Mouse (Mus musculus): ENCODE data around the gene Tdrd7. TPM values are rescaled to one million over a fixed set of nuclear protein-coding genes. Genes with fewer than 3 reads are reported as not detected.

Tdrd7 gene
- polyA plus RNA-seq, 1 experiment from 2014 or later, result 23.2 TPM

GRCm38 (mm10) chr4:45955235-45955634 is 9.9 kb upstream of the Tdrd7 start:
- in situ Hi-C loops (cut with MboI; ENCODE audit: low pct_unique_long_range_greater_than_20kb), result no loop called here
- POLR2A ChIA-PET, result no interaction called here
- no peak for DNase-seq (ENCODE audit: low read depth, low spot score)
- no peak for ATAC-seq
- no peak for TF ChIP-seq CTCF (IDR thresholded peaks at IDR 0.05)
- no peaks in the 10 kb centered on the region for H3K27me3 ChIP-seq
- CTCF ChIA-PET, result interaction anchor here (1.5 kb wide), 1 partner anchor 9 kb away, joined by 3 read pairs; no protein-coding TSS in a partner anchor

- no peak for TF ChIP-seq CTCF (IDR thresholded peaks at IDR 0.05)
- no peak for DNase-seq (ENCODE audit: low read depth, low spot score)
- no peaks in the 10 kb centered on the region for H3K27me3 ChIP-seq
- CTCF ChIA-PET, result interaction anchor here (0.9 to 1.5 kb wide), 2 partner anchors 8 to 10 kb away, joined by 3 read pairs; no protein-coding TSS in a partner anchor
- in situ Hi-C loops (cut with MboI; ENCODE audit: low pct_unique_long_range_greater_than_20kb), result no loop called here
- no peak for ATAC-seq
- POLR2A ChIA-PET, result no interaction called here
Measured at GRCm38 (mm10) chr4:45956131-45956530, 9.0 kb upstream of the Tdrd7 start.

- TF ChIP-seq CTCF (IDR thresholded peaks at IDR 0.05), result no peak
- POLR2A ChIA-PET, result no interaction called here
- CTCF ChIA-PET, result interaction anchor here (0.9 kb wide), 1 partner anchor 9 kb away, joined by 3 read pairs; no protein-coding TSS in a partner anchor
- no peaks in the 10 kb centered on the region for H3K27me3 ChIP-seq
- ATAC-seq (no peak), DNase-seq (ENCODE audit: low read depth, low spot score) (no peak)
- in situ Hi-C loops (cut with MboI; ENCODE audit: low pct_unique_long_range_greater_than_20kb), result no loop called here
Measured at GRCm38 (mm10) chr4:45956706-45957105, 8.4 kb upstream of the Tdrd7 start.

- POLR2A ChIA-PET, result no interaction called here
Measured at GRCm38 (mm10) chr4:45965737-45966447, 758 bp downstream of the Tdrd7 start.

GRCm38 (mm10) chr4:45966716-45967115 is 1.6 kb downstream of the Tdrd7 start:
- in situ Hi-C loops (cut with MboI; ENCODE audit: low pct_unique_long_range_greater_than_20kb), result no loop called here
- POLR2A ChIA-PET, result no interaction called here

More at GRCm38 (mm10) chr4:45965737-45966447, 758 bp downstream of the Tdrd7 start:
- in situ Hi-C loops (cut with MboI; ENCODE audit: low pct_unique_long_range_greater_than_20kb), result no loop called here
- DNase-seq (ENCODE audit: low read depth, low spot score) (no peak), ATAC-seq (no peak)
- CTCF ChIA-PET, result interaction anchor here (1.4 to 1.6 kb wide), 2 partner anchors 9 to 75 kb away, joined by 3 to 4 read pairs; no protein-coding TSS in a partner anchor
- H3K27me3 ChIP-seq, result no peaks in the 10 kb centered on the region
- TF ChIP-seq CTCF (IDR thresholded peaks at IDR 0.05), result no peak

GRCm38 (mm10) chr4:45967479-45968341 is 2.6 kb downstream of the Tdrd7 start:
- DNase-seq (ENCODE audit: low read depth, low spot score) (no peak), ATAC-seq (no peak)
- CTCF ChIA-PET, result interaction anchor here (0.9 to 1.9 kb wide), 3 partner anchors 27 to 31 kb away, joined by 3 to 5 read pairs (median 3); no protein-coding TSS in a partner anchor

More at GRCm38 (mm10) chr4:45966716-45967115, 1.6 kb downstream of the Tdrd7 start:
- DNase-seq (ENCODE audit: low read depth, low spot score) (no peak), ATAC-seq (no peak)
- CTCF ChIA-PET, result interaction anchor here (0.9 to 1.9 kb wide), 4 partner anchors 10 to 30 kb away, joined by 3 to 5 read pairs (median 3); no protein-coding TSS in a partner anchor
- H3K27me3 ChIP-seq, result no peaks in the 10 kb centered on the region
- TF ChIP-seq CTCF (IDR thresholded peaks at IDR 0.05), result no peak

GRCm38 (mm10) chr4:45969051-45969450 is 3.9 kb downstream of the Tdrd7 start:
- in situ Hi-C loops (cut with MboI; ENCODE audit: low pct_unique_long_range_greater_than_20kb), result no loop called here
- H3K27me3 ChIP-seq, result no peaks in the 10 kb centered on the region
- no peak for TF ChIP-seq CTCF (IDR thresholded peaks at IDR 0.05)
- DNase-seq (ENCODE audit: low read depth, low spot score), result no peak
- ChIA-PET POLR2A (no interaction called here), CTCF (no interaction called here)
- no peak for ATAC-seq

More at GRCm38 (mm10) chr4:45967479-45968341, 2.6 kb downstream of the Tdrd7 start:
- in situ Hi-C loops (cut with MboI; ENCODE audit: low pct_unique_long_range_greater_than_20kb), result no loop called here
- no peak for TF ChIP-seq CTCF (IDR thresholded peaks at IDR 0.05)
- H3K27me3 ChIP-seq, result no peaks in the 10 kb centered on the region
- POLR2A ChIA-PET, result no interaction called here

- CTCF ChIA-PET, result interaction anchor here (0.5 to 1.4 kb wide), 2 partner anchors 8 to 165 kb away, joined by 3 read pairs; no protein-coding TSS in a partner anchor
- H3K27me3 ChIP-seq, result no peaks in the 10 kb centered on the region
- POLR2A ChIA-PET, result no interaction called here
- no peak for TF ChIP-seq CTCF (IDR thresholded peaks at IDR 0.05)
- DNase-seq (ENCODE audit: low read depth, low spot score) (no peak), ATAC-seq (no peak)
- in situ Hi-C loops (cut with MboI; ENCODE audit: low pct_unique_long_range_greater_than_20kb), result no loop called here
Measured at GRCm38 (mm10) chr4:45970048-45970560, 5.0 kb downstream of the Tdrd7 start.

- in situ Hi-C loops (cut with MboI; ENCODE audit: low pct_unique_long_range_greater_than_20kb), result no loop called here
- POLR2A ChIA-PET, result interaction anchor here (0.6 to 0.9 kb wide), 2 partner anchors 158 to 163 kb away, joined by 3 to 5 read pairs; no protein-coding TSS in a partner anchor
Measured at GRCm38 (mm10) chr4:45971806-45972447, 6.8 kb downstream of the Tdrd7 start.

GRCm38 (mm10) chr4:45972448-45972854 is 7.3 kb downstream of the Tdrd7 start:
- DNase-seq (ENCODE audit: low read depth, low spot score), result no peak
- CTCF ChIA-PET, result interaction anchor here (1.2 to 2.8 kb wide), 9 partner anchors 11 to 162 kb away, joined by 3 to 10 read pairs (median 6); no protein-coding TSS in a partner anchor

More at GRCm38 (mm10) chr4:45971806-45972447, 6.8 kb downstream of the Tdrd7 start:
- H3K27me3 ChIP-seq, result no peaks in the 10 kb centered on the region
- TF ChIP-seq CTCF (IDR thresholded peaks at IDR 0.05), result peak; percentile 97
- peak; percentile 59 for DNase-seq (ENCODE audit: low read depth, low spot score)
- CTCF ChIA-PET, result interaction anchor here (0.5 to 2.8 kb wide), 11 partner anchors 11 to 163 kb away, joined by 3 to 10 read pairs (median 5); no protein-coding TSS in a partner anchor
- peak; percentile 84 for ATAC-seq

More at GRCm38 (mm10) chr4:45972448-45972854, 7.3 kb downstream of the Tdrd7 start:
- POLR2A ChIA-PET, result no interaction called here
- H3K27me3 ChIP-seq, result no peaks in the 10 kb centered on the region
- no peak for TF ChIP-seq CTCF (IDR thresholded peaks at IDR 0.05)
- ATAC-seq, result peak; percentile 77
- in situ Hi-C loops (cut with MboI; ENCODE audit: low pct_unique_long_range_greater_than_20kb), result no loop called here

All from Patski (cell line).